ENCODE assay signal across 8 mouse cellular contexts in genomic region chr16:13448706-13449090, GRCm38 (mm10).
DNase-seq lines count a peak whose midpoint lies in the region; ATAC-seq and TF ChIP-seq lines count a peak whose summit lies in the region.

No protein-coding gene starts in this region.

- TF ChIP-seq POLR2A in liver, adult 2 months (IDR thresholded peaks at IDR 0.05; ENCODE audit: extremely low read depth, insufficient read depth, low read length), result no peak

- H3K79me2 ChIP-seq in liver, adult 2 months (ENCODE audit: control insufficient read depth, insufficient read depth, low read length), result no peaks in the 10 kb centered on the region

- H3K4me1 ChIP-seq in liver, adult 2 months (ENCODE audit: control insufficient read depth, insufficient read depth, low read length), result no peaks in the 10 kb centered on the region
- H3K4me1 ChIP-seq in forebrain, embryonic 10.5 days, result peaks cover 61% of the 10 kb centered on the region
- H3K4me1 ChIP-seq in intestine, postnatal 0 days (replicated peaks; ENCODE audit: control insufficient read depth, insufficient read depth, low read length), result peaks cover 6% of the 10 kb centered on the region; the same call in 1 of the 2 replicates
- H3K4me1 ChIP-seq in neural tube, embryonic 13.5 days (replicated peaks), result peaks cover 31% of the 10 kb centered on the region

- no peaks in the 10 kb centered on the region for H3K36me3 ChIP-seq in liver, adult 2 months (ENCODE audit: control insufficient read depth, insufficient read depth, low read length)
- no peaks in the 10 kb centered on the region for H3K36me3 ChIP-seq in forebrain, embryonic 10.5 days (replicated peaks)
- no peaks in the 10 kb centered on the region for H3K36me3 ChIP-seq in intestine, postnatal 0 days (ENCODE audit: control insufficient read depth, insufficient read depth)
- no peaks in the 10 kb centered on the region for H3K36me3 ChIP-seq in neural tube, embryonic 13.5 days

- H3K9ac ChIP-seq in liver, adult 2 months (ENCODE audit: low read depth, low read length), result no peak overlapping the region
- H3K9ac ChIP-seq in intestine, postnatal 0 days (ENCODE audit: low read depth, low read length), result peak overlapping the region; percentile 67; the same call in 1 of the 2 replicates
- peak overlapping the region; percentile 85 for H3K9ac ChIP-seq in neural tube, embryonic 13.5 days

- peak overlapping the region; percentile 100 for H3K4me2 ChIP-seq in intestine, postnatal 0 days (replicated peaks; ENCODE audit: low read depth)
- H3K4me2 ChIP-seq in neural tube, embryonic 13.5 days, result peak overlapping the region; percentile 97

- H3K27ac ChIP-seq in liver, adult 2 months (replicated peaks; ENCODE audit: insufficient read depth, low read depth, low read length), result no peak overlapping the region
- H3K27ac ChIP-seq in forebrain, embryonic 10.5 days, result peak overlapping the region; percentile 79; the same call in 1 of the 2 replicates
- no peak overlapping the region for H3K27ac ChIP-seq in intestine, postnatal 0 days (ENCODE audit: low read depth, low read length)
- no peak overlapping the region for H3K27ac ChIP-seq in neural tube, embryonic 13.5 days (replicated peaks)

- no peaks in the 10 kb centered on the region for H3K9me3 ChIP-seq in forebrain, embryonic 10.5 days
- H3K9me3 ChIP-seq in intestine, postnatal 0 days (ENCODE audit: control insufficient read depth), result no peaks in the 10 kb centered on the region
- H3K9me3 ChIP-seq in neural tube, embryonic 13.5 days, result no peaks in the 10 kb centered on the region

- 54% methylated on average over 8 of the region's 8 CpGs for WGBS in liver, adult 2 months
- WGBS in forebrain, embryonic 10.5 days, result 4% methylated on average over 8 of the region's 8 CpGs
- WGBS in intestine, postnatal 0 days, result 34% methylated on average over 8 of the region's 8 CpGs
- 9% methylated on average over 8 of the region's 8 CpGs for WGBS in neural tube, embryonic 13.5 days

- DNase-seq in liver, adult 2 months (ENCODE audit: extremely low read depth, low read depth, low spot score), result no peak
- no peak for DNase-seq in liver
- no peak for DNase-seq in forebrain, embryonic 10.5 days (ENCODE audit: extremely low spot score, low spot score)
- no peak for DNase-seq in cerebellum, postnatal 10 days
- DNase-seq in gastrocnemius, adult 8-10 months (ENCODE audit: low spot score in 2 of 2), result no peak
- no peak for DNase-seq in B cell, adult 2 months

- peak overlapping the region; percentile 68; the same call in 1 of the 2 replicates for H3K4me3 ChIP-seq in liver, adult 2 months (ENCODE audit: insufficient read depth, low read depth, low read length)
- H3K4me3 ChIP-seq in forebrain, embryonic 10.5 days, result peak overlapping the region; percentile 76
- H3K4me3 ChIP-seq in intestine, postnatal 0 days (ENCODE audit: low read depth, low read length), result peak overlapping the region; percentile 76
- H3K4me3 ChIP-seq in neural tube, embryonic 13.5 days, result peak overlapping the region; percentile 75

- TF ChIP-seq CTCF in liver, adult 2 months (IDR thresholded peaks at IDR 0.05; ENCODE audit: low read depth, low read length), result no peak
- TF ChIP-seq CTCF in intestine, postnatal 0 days (IDR thresholded peaks at IDR 0.05; ENCODE audit: low read depth), result no peak

- ATAC-seq in intestine, postnatal 0 days, result no peak
- no peak for ATAC-seq in neural tube, embryonic 13.5 days (ENCODE audit: low read depth)

- no peaks in the 10 kb centered on the region for H3K27me3 ChIP-seq in liver, adult 2 months (ENCODE audit: control insufficient read depth, insufficient read depth, low read length)
- peaks cover 100% of the 10 kb centered on the region for H3K27me3 ChIP-seq in forebrain, embryonic 10.5 days (ENCODE audit: poor library complexity, severe bottlenecking)
- 0 out of 2 replicates have a peak, but pooled peaks cover 4% of the 10 kb centered on the region for H3K27me3 ChIP-seq in intestine, postnatal 0 days (replicated peaks; ENCODE audit: control insufficient read depth, insufficient read depth, low read length)
- H3K27me3 ChIP-seq in neural tube, embryonic 13.5 days, result peaks cover 71% of the 10 kb centered on the region
